Mouse (Mus musculus) small intestine, adult 2 months (tissue): Measurements from ENCODE around the gene Alx3.

ENCODE experiments used
- CTCF ChIP-seq: fragments of 200-500 bp; IDR thresholded peaks from 2 replicates; pipeline ENCODE4 v1.5.1; 2012; ENCODE audit warnings: low read depth, mild to moderate bottlenecking, control low read depth, inconsistent platforms, low read length, moderate library complexity, mixed read lengths; ENCODE audit not compliant: insufficient replicate concordance, insufficient read length; ENCODE audit errors: extremely low read depth
- POLR2A ChIP-seq: fragments of 200-500 bp; IDR thresholded peaks from 2 replicates; pipeline ENCODE4 v1.6.1; 2012; ENCODE audit warnings: low read depth, mild to moderate bottlenecking, control low read depth, inconsistent platforms, low read length, moderate library complexity

DNA sequence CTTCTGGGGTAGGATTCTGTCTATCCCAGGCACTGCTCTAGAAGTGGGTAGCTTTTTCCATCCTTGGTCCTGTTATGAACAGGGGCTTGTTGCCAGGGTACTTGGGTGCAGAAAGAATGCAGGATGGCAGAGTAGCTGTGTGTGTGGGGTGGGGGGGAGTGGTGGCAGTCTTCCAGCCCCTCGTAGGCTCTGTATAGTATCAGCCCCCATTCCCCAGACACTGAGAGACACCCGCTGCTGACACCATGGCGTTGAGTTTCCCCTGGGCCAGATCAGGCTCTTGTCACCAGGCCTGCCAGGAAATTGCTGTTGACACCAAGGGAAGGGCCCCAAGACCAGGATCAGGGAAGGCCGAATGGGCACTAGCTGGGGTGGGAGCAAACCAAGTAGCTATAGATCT is 26.1 kb upstream of the Alx3 start:
- no peak for TF ChIP-seq CTCF
- TF ChIP-seq POLR2A: no peak
